Mouse (Mus musculus) cerebellum, postnatal 25 days (tissue): ENCODE measurements around the gene Rusc2.

Source experiments
- DNase-seq, 2 experiments: peaks; one replicate each; pipeline ENCODE4 v3.0.0; 2021; ENCODE audit warnings: mixed read lengths in 2 of 2

The Rusc2 gene

DNA sequence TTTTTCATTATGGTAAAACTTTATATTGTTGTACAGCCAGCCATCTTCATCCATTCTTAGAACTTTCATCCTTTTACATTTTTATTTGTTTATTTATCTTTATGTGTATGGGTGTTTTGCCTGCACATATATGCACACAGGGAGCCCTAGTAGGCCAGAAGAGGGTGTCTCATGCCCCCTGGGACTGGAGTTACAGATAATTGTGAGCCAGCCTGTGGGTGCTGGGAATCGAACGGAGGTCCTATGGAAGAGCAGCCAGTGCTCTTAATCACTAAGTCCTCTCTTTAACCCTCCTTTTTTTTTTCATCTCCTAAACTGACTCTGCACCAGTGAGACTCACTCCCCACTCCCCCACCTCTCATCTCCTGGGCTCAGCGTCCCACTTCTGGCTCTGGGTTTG lies 2.8 kb downstream of the Rusc2 start:
- DNase-seq: no peak

DNA sequence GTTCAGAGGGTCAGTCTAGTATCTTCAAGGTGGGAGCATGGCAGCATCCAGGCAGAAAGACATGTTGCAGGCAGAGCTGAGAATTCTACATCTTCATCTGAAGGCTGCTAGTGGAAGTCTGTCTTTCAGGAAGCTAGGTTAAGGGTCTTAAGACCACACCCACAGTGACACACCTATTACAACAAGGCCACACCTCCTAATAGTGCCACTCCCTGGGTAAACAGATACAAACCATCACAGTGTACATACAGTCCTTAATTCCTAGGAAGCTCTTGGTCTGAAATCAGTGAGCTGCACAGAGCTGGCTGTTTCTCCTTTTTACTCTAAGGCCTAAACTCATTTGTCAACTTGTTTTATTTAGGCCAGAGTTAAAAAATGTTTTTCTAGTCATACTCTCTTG lies 5.2 kb downstream of the Rusc2 start:
- no peak for DNase-seq

DNA sequence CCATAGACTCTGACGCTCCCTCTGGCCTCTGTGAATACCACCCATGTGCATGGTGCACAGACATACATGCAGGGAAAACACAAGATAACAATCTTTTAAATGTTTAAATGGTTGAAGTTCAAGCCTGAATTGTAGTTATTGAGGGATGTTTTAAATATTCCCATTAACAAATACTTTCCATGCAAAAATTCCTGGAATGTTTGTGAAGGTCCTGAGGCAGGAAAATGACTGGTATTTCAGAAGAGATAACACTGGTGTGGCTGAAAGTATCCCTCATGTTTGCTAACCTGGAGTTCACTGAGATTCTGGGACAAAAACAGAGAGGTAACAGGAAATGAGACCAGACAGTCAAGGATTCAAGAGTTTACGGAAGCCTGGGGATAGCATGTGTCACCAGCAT lies 7.6 kb downstream of the Rusc2 start:
- DNase-seq: no peak

DNA sequence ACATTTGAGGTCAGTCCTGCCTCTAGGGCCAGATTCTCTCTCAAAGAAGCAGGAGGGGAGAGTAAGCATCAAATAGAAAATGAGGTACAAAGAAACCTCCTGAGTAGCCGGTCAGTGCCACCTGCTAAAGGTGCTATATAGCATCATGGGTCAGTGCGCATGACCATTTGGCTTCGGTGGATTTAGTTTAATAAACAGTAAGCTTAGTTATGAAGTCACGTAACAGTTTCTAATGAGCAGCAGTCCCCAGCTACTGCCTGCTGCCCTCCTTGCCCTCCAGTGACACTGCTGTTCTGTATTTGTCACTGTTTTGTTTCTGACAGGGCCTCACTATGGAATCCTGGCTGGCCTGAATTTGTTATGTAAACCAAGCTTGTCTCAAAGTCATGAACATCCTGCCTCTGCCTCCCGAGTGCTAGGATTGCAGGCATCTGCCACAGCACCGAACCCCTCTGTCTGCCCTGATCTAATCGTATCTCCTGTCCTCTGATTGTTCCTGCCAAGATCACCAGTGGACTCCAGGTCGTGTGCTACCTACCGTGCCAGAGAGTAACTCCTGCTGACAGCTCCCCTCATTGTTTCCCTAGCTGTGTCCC lies 8.2 kb downstream of the Rusc2 start:
- DNase-seq: peak; percentile 26 to 32

DNA sequence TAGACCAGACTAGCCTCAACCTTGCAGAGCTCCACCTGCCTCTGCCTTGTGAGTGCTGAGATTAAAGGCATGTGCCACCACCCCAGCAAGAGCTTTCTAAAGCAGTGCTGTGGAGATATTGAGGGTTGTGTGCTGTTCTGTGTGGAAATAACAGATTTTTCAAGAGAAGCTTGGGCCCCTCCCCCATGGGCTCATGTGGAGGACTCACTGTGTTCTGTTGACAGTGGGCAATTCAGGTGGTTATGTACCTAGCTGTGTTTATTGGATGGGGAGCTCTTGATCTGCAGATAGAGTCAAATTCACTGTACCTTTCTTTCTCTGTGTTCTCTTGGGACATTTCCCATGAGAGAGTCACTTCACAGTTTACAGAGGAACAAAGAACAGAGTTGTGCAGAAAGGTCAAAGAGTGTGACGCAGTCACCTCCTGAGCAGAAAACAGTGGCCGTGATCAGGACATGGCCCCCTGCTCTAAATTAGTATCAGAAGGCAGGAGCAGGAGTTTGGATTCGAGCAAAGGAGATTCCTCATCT lies 9.8 kb downstream of the Rusc2 start:
- no peak for DNase-seq

DNA sequence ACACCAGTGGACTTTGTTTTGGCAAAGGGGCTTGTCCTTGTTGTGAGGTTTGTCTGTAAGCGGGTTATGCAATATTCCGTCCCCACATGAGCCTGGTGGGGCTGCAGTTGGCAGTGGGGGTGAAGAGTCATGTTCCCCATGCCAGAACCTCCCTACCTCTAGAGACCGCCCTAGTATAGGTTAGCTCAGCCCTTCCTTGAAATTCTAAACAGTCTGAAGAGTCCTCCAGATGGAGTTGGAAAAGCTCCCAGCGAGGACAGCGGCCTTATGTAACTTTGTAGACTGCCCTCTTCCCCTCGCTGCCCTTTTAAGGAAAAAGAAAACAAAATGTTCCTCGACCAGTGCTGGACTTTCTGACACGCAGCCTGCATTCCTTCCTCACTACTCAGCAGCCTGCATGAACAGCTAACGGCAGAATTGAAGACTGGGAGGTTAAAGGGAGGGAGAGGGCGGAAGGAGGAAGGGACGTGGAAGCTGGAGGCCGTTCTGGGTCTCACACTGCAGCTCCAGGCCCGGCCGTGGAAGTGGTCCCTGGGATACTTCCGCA lies 12.6 kb downstream of the Rusc2 start:
- peak; percentile 47 to 60 for DNase-seq

DNA sequence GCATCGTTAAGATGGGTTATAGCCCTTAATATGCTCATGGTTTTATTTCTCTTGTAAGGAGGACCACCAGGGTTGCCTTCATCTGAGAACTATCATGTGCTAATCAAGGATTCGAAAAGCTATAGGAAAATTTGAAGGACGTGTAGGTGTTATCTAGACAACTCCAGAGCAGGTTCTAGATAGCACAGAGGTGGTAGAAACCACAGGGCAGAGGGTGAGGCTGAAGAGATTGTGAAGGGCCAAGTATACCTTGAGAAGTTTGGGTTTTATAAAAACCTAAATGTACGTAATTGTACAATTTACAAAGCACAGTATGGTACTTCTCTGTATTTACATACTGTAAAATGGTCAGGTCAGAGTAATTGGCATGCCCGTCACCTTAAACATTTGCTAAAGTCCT lies 13.4 kb downstream of the Rusc2 start:
- no peak for DNase-seq

DNA sequence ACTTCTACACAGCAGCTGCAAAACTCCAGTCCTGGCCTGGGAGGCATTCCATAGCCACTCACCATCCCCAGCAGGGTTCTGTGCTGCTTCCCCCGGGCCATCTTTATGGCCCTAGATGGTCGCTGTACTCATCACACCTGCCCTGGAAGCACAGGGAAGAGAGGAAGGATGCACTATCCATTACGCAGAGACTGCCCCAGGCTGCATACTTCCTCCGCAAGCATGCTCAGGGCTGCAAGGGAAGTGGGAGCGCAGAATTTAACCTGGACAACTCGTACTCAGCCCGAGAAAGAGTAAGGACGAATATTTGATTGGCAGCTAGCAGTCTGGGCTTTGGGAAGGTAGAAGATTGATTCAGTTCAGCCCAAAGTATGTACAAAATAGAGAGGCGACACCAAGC lies 14.1 kb downstream of the Rusc2 start:
- DNase-seq: no peak

DNA sequence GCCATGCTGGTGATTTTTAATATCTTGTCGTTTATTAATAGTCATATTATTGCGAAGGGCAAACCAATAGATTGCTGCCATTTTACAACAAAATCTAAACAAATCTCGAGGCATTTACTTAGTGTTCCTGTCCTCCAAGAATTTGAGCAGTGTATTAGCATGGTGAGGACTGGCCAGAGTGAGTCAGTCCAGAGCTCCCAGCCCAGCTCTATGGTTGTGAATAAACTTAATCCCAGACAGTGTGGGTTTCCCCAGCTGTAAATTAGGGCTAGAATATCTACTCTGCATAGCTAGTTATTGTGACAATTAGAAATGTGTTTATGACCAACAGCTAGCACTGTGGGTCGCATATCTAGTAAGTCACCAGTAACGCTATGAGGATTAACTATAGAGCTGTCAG lies 14.6 kb downstream of the Rusc2 start:
- no peak for DNase-seq

DNA sequence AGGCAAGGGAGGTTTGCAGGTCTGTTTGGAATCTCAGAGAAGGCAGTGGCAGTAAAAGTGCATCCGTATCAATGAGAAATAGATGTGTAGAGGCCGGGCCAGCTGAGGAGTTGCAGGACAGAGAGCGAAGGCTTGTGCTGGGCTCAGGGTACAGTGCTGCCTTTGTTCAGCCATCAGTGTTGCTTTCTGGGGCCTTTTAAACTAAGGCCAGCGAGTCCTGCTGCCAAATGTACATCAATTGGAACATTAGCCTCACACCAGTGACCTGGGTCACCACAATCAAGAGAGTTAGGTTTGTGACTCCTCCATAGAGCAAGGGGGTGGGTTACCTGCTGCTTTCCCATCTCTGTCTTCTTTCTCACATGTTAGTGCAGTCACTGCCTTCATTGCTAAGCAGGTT lies 16.2 kb downstream of the Rusc2 start:
- peak in 1 of 2 experiments; percentile 19 for DNase-seq

DNA sequence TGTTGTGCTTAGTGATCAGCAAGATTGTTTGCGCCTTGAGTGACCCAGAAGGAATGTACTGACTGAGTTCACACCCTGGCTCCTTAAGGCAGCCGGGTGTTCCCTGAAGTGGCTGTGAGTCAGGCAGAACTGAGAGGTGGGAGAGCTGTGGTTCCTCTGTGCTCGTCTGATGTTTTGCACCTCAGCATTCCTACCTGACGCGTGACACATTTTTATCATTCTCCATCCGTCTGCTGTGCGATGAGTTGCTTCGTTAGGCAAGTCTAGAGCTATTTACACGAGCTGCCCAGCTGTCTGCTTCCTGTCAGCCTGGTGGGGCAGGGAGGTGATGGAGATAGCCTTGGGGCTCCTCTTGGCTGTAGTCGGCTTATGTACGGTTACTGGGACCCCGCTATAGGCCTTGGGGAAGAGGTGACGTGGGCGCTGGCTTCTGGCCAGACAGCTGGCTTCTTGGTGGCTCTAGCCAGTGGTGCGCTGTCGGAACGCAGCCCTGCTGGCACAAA lies 17.1 kb downstream of the Rusc2 start:
- peak; percentile 35 to 54 for DNase-seq

DNA sequence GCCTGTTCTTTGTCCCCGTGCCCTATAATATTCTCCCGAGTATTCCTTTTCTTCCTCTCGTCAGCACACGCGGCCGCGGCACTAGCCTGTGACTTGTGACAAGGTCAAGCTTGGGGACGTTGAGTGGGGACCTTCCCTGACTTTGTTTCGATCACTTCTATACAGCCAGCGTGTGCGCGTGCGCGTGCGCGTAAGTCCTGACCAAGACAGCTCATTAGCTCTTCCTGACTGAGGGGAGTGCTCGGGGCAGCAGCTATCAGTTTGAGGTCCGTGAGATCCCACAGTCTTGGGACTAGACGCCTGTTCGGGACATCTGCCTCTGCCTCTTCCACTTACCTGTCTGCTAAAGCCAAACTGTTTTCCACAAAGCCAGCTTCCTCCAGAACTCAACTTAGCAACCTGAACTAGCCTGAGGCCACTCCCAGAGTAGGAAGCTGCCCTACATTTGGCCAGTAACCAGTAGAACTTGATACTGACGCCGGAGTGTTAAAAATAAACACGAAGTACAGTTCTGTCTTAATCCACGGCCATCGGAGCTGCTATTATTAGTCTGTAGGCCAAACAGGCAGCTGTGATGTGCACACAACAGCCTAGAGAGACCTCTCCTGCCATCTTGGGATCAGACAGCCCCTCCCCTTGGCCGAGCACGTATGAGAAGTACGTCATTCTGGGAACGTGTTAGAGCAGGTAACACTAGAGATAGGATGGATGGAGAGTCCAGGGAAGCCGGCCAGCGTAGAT lies 17.8 kb downstream of the Rusc2 start:
- no peak for DNase-seq

DNA sequence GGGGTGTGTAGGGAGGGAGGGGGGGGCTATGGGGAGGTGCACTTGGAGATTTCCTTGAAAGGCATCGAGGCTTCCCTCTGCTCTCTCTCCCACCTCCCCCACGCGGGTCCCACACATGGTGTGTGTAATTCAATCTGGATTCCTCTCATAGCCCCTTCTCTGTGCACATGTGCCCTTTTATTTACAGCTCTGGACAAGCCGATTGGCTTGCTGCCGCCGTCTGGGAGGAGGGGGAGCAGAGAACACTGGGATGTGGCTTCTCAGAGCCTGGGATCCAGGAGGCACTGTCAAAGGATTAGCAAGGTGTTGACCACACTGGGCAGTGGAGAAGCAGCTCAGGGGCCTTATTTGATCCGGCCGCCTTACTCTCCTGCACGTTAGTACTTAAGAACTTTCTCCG lies 19.2 kb downstream of the Rusc2 start:
- no peak for DNase-seq

DNA sequence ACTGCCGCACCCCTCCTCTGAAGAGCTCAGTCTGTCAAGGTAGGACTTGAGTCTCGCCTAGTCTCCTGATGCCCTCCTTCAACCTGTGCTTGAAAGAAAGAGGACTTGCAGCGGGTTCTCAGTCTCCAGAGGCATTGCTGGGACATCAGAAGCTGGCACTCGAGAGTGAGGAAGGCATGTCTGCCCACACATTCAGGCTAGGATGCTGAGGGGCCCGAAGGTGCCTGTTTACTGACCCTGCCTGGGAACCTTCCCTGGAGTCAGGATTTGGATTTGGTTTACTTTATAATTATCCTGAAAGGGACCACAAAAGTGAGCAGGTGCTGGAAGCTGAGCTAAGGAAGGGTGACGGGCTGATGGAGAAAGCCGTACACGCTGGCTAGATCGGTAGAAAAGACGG lies 19.7 kb downstream of the Rusc2 start:
- DNase-seq: no peak

DNA sequence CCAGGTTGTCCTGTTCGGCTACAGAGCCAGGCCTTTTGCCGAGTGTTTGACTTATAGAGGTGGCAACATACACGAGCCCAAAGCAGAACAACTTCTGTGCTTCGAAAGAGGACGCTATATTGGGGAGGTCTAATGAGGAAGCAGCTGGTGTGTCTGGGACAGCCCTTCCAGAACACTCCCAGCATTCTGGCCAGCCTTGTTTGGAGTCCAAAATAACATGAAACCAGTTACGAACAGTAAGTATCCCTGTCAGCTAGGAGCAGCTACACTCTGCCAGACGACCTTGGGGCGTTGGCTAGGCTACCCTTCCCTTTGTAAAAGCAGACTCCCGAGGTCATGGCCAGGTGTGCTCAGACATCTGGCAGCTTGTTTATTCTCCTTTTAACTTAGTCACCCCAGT lies 20.4 kb downstream of the Rusc2 start:
- DNase-seq: no peak

DNA sequence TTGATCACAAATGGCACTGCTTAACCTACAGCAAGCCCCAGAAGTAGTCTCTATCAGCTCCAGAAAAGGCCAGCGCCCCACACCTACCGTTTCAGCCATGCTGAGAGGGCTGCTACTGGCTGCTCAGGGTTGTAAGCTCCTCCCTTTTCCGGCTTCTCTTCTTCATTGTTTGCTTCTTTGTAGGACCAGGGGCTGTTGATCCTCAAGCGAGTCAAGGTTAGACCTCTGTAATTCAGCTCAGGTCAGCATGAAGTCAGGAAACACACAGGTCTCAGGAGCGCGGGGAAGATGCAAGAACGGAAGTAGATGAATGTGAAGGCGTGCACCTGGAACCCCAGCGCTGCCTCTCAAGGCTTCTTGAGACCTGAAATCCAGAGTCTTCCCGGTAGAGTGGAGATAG lies 22.9 kb downstream of the Rusc2 start:
- DNase-seq: no peak

DNA sequence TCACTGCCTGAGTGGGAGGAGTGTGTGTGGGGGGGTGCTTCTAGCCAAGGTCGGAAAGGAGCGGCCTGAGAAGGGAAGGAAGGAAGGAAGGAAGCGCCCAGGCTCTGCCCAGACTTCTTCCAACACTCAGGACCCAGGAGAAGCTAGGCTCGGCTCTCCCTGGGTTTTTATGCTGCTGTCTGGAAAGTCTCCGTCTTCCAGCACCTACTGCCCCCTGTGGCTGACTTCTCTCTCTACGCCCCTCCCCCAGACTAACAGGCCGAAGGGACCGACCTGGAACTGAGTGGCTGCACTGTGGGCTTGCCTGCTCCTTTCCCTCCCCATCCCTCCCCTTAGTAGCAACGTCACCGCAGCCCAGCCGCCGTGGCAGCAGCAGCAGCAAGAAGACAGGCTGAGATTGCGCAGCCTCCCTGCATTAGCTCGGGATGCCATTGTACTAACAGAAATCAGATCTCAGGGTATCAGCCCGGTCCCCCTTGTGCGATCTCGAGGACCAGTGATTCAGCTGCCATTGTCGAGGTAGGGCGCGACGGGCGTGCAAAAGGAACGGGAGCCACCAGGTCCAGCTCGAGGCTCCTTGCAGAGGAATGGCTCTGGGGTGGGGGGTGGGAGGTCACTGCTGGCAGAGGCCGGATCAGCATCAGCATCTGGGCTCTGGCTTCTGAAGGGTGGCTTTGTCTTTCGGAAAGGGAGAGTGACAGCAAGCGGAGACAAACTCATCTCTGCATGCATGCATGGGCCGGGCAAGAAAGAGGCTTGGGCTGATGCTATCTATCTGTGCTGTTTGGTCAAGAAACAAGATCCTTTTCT lies 24.6 kb downstream of the Rusc2 start:
- peak; percentile 59 to 70 for DNase-seq

DNA sequence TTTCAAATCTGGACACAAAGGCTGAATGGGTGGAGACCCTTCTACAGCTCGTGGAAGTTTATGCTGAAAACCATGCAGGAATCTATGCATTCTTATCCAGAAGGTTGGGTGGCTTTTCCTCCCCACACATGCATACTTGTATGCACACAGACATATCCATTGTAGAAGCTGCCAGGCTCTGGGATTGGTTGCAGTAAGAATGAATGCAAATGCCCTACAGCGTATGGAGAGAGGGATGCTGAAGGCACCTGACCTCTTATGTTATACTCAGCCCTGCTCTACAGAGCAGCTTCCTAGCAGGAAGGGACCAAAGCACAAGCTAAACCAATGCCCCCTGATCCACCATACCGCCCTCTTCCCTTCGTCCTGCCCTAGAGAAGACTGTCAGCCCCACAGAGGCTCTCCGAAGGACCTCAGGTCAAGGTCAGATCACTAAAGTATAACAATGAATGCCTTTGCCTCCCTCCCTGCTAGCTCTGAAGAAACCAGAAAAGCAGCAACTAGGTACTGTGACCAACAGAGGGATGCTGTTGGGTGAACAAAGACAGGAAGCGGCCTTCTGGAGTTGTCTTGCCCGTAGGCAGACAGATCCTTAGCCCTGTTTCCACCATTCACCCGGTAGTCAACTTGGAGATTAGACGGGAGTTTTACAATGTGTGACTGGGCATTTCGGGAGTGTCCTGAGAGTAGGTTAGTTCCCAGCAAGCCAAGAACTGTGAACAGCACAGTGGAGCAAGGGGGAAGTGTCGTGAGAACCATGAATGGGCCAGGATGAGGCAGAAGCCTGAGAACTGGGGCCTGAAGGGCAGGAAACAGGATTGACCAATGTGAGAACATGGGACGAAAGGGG lies 25.5 kb downstream of the Rusc2 start:
- DNase-seq: no peak

DNA sequence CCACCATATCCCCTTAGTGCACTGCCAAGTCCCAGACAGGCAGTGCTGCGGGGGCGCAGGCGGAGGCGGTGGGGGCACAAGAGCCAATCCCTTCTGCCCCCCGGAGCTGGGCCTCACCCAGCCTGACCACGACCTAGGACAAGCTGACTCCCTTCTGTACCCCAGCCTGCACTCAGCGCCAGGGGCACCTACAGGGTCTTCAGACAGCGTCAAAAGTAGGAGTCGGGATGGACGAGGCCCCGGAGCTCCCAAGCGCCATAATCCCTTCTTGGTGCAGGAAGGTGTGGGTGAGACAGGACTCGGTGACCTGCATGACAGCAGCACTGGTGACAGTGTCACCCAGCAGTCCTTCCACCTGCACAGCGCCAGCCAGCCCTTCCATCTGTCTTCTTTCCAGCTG lies 33.0 kb downstream of the Rusc2 start:
- no peak for DNase-seq

DNA sequence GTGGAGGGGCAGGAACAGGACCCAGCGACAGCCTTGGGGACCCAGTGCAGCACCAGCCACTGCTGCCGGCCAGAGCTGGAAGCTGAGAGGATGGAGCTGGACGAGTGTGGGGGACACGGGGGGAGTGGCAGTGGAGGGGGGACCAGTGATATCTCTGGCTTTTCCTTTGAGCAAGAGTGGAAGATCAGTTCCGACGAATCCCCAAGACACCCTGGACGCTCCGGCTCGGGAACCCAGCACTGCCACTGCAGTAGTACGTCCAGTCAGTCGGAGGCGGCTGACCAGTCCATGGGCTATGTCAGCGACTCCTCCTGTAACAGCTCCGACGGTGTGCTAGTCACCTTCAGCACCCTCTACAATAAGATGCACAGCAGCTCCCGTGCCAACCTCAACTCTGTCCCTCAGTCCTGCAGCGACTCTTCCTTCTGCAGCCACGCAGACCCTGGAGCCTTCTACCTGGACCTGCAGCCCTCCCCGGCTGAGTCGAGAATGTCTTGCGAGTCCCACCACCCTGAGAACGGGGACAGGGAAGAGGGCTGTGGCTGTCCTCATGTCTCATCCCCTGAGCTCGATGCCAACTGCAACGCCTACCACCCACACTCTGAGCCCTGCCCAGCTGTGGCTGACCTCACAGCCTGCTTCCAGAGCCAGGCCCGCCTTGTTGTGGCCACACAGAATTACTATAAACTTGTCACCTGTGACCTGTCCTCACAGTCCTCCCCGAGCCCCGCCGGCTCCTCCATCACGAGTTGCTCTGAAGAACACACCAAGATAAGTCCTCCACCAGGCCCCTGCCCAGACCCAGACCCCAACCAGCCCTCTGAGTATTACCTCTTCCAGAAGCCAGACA lies 33.7 kb downstream of the Rusc2 start:
- DNase-seq: no peak

DNA sequence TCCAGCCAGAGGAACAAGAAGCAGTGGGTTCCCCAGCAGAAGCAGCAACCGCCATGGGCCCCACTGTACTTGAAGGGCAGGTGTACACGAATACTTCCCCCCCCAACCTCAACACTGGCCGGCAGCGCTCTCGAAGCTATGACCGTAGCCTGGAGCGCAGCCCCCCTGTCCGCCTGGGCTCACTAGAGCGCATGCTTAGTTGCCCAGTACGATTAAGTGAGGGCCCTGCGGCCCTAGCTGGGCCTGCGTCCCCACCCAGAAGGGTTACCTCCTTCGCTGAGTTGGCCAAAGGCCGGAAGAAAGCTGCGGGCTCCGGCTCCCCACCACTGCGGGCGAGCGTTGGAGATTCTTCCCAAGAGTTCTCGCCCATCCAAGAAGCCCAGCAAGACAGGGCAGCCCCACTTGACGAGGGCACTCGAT lies 34.3 kb downstream of the Rusc2 start:
- DNase-seq: no peak
